Mouse (Mus musculus): ENCODE results near the gene Plekho2.

DNA sequence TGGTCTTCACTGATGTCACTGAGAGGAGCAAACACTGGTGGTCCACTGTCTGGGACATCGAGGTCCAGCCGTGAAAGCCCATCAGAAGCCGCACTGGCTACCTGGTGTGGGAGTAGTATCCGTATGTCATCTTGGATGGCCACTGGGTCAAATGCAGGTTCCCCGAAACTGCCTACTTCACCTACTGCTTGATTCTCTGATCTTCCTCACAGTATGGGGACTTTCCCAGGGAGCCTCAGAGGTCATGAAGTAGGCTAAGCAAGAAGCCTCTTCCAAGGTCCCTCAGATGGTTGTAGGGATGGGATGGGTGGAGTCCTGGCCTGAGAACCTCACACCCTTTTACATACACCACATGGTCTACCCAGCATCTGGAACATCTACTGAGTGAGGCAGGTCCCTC lies 22.9 kb downstream of the Plekho2 start:
- TF ChIP-seq POLR2A (IDR thresholded peaks at IDR 0.05; ENCODE audit: low read depth, low read length) (no peak), GABPA (IDR thresholded peaks at IDR 0.05; ENCODE audit: insufficient replicate concordance, low read depth, low read length) (no peak), EP300 (IDR thresholded peaks at IDR 0.05; ENCODE audit: low read length) (no peak), CTCF (conservative IDR thresholded peaks at IDR 0.05 in 1 of 2, IDR thresholded peaks at IDR 0.05 in 1 of 2; ENCODE audit: low read depth in 2 of 2, low read length in 2 of 2) (no peak), CHD2 (IDR thresholded peaks at IDR 0.05; ENCODE audit: low read length) (no peak), MXI1 (IDR thresholded peaks at IDR 0.05; ENCODE audit: low read depth, low read length) (no peak), MAFK (IDR thresholded peaks at IDR 0.05; ENCODE audit: insufficient replicate concordance, low read length) (no peak), SMC3 (IDR thresholded peaks at IDR 0.05; ENCODE audit: low read depth, low read length) (no peak), KAT2A (IDR thresholded peaks at IDR 0.05; ENCODE audit: insufficient replicate concordance, low read length) (no peak), USF2 (conservative IDR thresholded peaks at IDR 0.05; ENCODE audit: low read depth, low read length) (no peak), ZNF384 (IDR thresholded peaks at IDR 0.05; ENCODE audit: low read depth, low read length) (no peak)
